16 mouse cellular contexts compared by ENCODE assay signal in the genomic region with DNA sequence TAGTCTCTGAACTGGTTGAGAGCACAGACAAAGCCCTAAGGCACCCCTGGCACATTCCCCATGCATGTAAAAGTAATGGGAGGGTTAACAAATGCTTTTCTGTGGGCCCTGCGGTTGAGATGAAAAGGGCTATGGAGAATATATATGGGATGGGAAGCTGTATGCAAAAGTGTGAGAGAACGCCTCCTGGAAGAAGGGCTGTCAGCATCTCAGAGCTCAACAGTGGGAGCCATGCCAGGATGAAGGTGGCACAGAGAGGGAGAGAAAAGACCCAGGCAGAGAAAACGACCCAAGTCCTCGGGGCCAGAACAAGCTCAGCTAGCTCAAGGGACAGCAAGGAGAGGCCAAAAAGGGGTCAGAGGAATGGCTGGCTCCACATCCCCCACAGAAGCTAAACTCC. TPM values are rescaled to one million over a fixed set of nuclear protein-coding genes. Genes with fewer than 3 reads are reported as not detected.
DNase-seq lines count a peak whose midpoint lies in the region; ATAC-seq and TF ChIP-seq lines count a peak whose summit lies in the region.
"Had no signal": no experiment of that assay in that cellular context is flagged by ENCODE, and none has a peak within 500 bp of the region (broad histone marks: within the 10 kb centered on the region; RNA-seq: fewer than 3 reads in every experiment).

No protein-coding gene starts in this region.

- 46% methylated on average over 4 of the region's 4 CpGs for WGBS in heart, embryonic 12.5 days
- WGBS in intestine, embryonic 15.5 days = 63% methylated on average over 4 of the region's 4 CpGs
- WGBS in stomach, postnatal 0 days = 57% methylated on average over 4 of the region's 4 CpGs
- WGBS in midbrain, postnatal 0 days = 62% methylated on average over 4 of the region's 4 CpGs

- no peaks in the 10 kb centered on the region for H3K9me3 ChIP-seq in heart, embryonic 12.5 days (replicated peaks)
- H3K9me3 ChIP-seq in intestine, embryonic 15.5 days = no peaks in the 10 kb centered on the region
- no peaks in the 10 kb centered on the region for H3K9me3 ChIP-seq in stomach, postnatal 0 days (ENCODE audit: control insufficient read depth, low read length)
- H3K9me3 ChIP-seq in midbrain, postnatal 0 days (ENCODE audit: low read length) = no peaks in the 10 kb centered on the region
- H3K9me3 ChIP-seq: midbrain, embryonic 12.5 days; neural tube, embryonic 13.5 days had no signal

- H3K4me1 ChIP-seq in heart, embryonic 12.5 days (replicated peaks) = peaks cover 54% of the 10 kb centered on the region
- peaks cover 3% of the 10 kb centered on the region for H3K4me1 ChIP-seq in intestine, embryonic 15.5 days (replicated peaks)
- H3K4me1 ChIP-seq in stomach, postnatal 0 days (replicated peaks; ENCODE audit: control insufficient read depth, insufficient read depth) = no peaks in the 10 kb centered on the region
- H3K4me1 ChIP-seq in midbrain, postnatal 0 days (ENCODE audit: insufficient read depth, low read length) = no peaks in the 10 kb centered on the region; the same call in 1 of the 2 replicates

- TF ChIP-seq CTCF in stomach, postnatal 0 days (IDR thresholded peaks at IDR 0.05; ENCODE audit: low read depth) = no peak
- no peak for TF ChIP-seq CTCF in midbrain, postnatal 0 days (IDR thresholded peaks at IDR 0.05)

- no peak overlapping the region for H3K9ac ChIP-seq in heart, embryonic 12.5 days
- H3K9ac ChIP-seq in intestine, embryonic 15.5 days = no peak overlapping the region
- no peak overlapping the region for H3K9ac ChIP-seq in stomach, postnatal 0 days (ENCODE audit: low read length)
- no peak overlapping the region for H3K9ac ChIP-seq in midbrain, postnatal 0 days (replicated peaks; ENCODE audit: low read length, poor library complexity, severe bottlenecking)
- H3K9ac ChIP-seq: midbrain, embryonic 12.5 days; neural tube, embryonic 13.5 days had no signal

- no peak overlapping the region for H3K4me2 ChIP-seq in heart, embryonic 12.5 days
- no peak overlapping the region for H3K4me2 ChIP-seq in intestine, embryonic 15.5 days (replicated peaks)
- no peak overlapping the region for H3K4me2 ChIP-seq in stomach, postnatal 0 days (replicated peaks; ENCODE audit: low read depth)
- no peak overlapping the region for H3K4me2 ChIP-seq in midbrain, postnatal 0 days (ENCODE audit: low read depth, low read length, poor library complexity, severe bottlenecking)
- H3K4me2 ChIP-seq: midbrain, embryonic 12.5 days; neural tube, embryonic 13.5 days had no signal

- no peak for ATAC-seq in heart, embryonic 12.5 days (ENCODE audit: insufficient number of reproducible peaks, low FRiP score)
- ATAC-seq in intestine, embryonic 15.5 days = no peak
- ATAC-seq in stomach, postnatal 0 days (ENCODE audit: low FRiP score, low TSS enrichment) = no peak
- no peak for ATAC-seq in midbrain, postnatal 0 days (ENCODE audit: low FRiP score)
- ATAC-seq: forebrain, embryonic 14.5 days; inflammation-experienced regulatory T-cells, adult 6 months had no signal

- intact Hi-C loops in heart, postnatal 25 days (cut with DNase I) = no loop called here

- H3K4me3 ChIP-seq in heart, embryonic 12.5 days = no peak overlapping the region
- H3K4me3 ChIP-seq in intestine, embryonic 15.5 days (replicated peaks) = no peak overlapping the region
- H3K4me3 ChIP-seq in stomach, postnatal 0 days (ENCODE audit: low read depth, low read length) = no peak overlapping the region
- H3K4me3 ChIP-seq in midbrain, postnatal 0 days (ENCODE audit: low read depth, low read length) = no peak overlapping the region
- H3K4me3 ChIP-seq: midbrain, embryonic 12.5 days; neural tube, embryonic 13.5 days had no signal

- no peak for TF ChIP-seq EP300 in stomach, postnatal 0 days (optimal IDR thresholded peaks at IDR 0.05)

- H3K27me3 ChIP-seq in heart, embryonic 12.5 days (replicated peaks) = no peaks in the 10 kb centered on the region
- no peaks in the 10 kb centered on the region for H3K27me3 ChIP-seq in intestine, embryonic 15.5 days (replicated peaks)
- H3K27me3 ChIP-seq in stomach, postnatal 0 days (ENCODE audit: control insufficient read depth, insufficient read depth, low read length) = no peaks in the 10 kb centered on the region
- no peaks in the 10 kb centered on the region for H3K27me3 ChIP-seq in midbrain, postnatal 0 days (ENCODE audit: insufficient read depth, low read length)
- H3K27me3 ChIP-seq: CH12.LX; midbrain, embryonic 12.5 days; neural tube, embryonic 13.5 days had no signal

- peak overlapping the region; percentile 96 for H3K27ac ChIP-seq in heart, embryonic 12.5 days (ENCODE audit: poor library complexity, severe bottlenecking)
- H3K27ac ChIP-seq in intestine, embryonic 15.5 days = peak overlapping the region; percentile 45
- peak overlapping the region; percentile 88 for H3K27ac ChIP-seq in stomach, postnatal 0 days (replicated peaks)
- H3K27ac ChIP-seq in midbrain, postnatal 0 days (ENCODE audit: low read depth, low read length) = no peak overlapping the region
- H3K27ac ChIP-seq: midbrain, embryonic 12.5 days; neural tube, embryonic 13.5 days had no signal

- no peak for DNase-seq in heart, postnatal 25 days (ENCODE audit: low spot score)
- peak; percentile 43 for DNase-seq in right cerebral cortex, adult 18-20 months
- DNase-seq in right cerebral cortex, postnatal 4 days = no peak
- DNase-seq in stomach, postnatal 0 days (ENCODE audit: low spot score) = no peak
- no peak for DNase-seq in thymus, postnatal 25 days
- no peak for DNase-seq in midbrain, postnatal 0 days (ENCODE audit: low spot score)
- DNase-seq: adrenal gland, adult 2 months; gastrocnemius, postnatal 36 days; lung, adult 18-20 months had no signal

- H3K36me3 ChIP-seq in heart, embryonic 12.5 days = 0 out of 2 replicates have a peak, but pooled peaks cover 6% of the 10 kb centered on the region
- no peaks in the 10 kb centered on the region for H3K36me3 ChIP-seq in intestine, embryonic 15.5 days
- no peaks in the 10 kb centered on the region for H3K36me3 ChIP-seq in stomach, postnatal 0 days (ENCODE audit: control insufficient read depth, insufficient read depth, low read length)
- H3K36me3 ChIP-seq in midbrain, postnatal 0 days (ENCODE audit: insufficient read depth, low read length) = no peaks in the 10 kb centered on the region
- H3K36me3 ChIP-seq: midbrain, embryonic 12.5 days; neural tube, embryonic 13.5 days had no signal

RNA-seq across cellular contexts. Expression of gene Akap1, which starts 8.6 kb away (rescaled TPM):
- 34.1 and 38.9 TPM in 2 replicates for polyA plus RNA-seq in heart, embryonic 12.5 days (2016; fragmentation: Nextera tagmentation; extraction: Ambion mirVana)
- total RNA-seq in heart, postnatal 25 days (2021) = 100 to 1,000 TPM; 114 to 123 TPM
- 27.8 and 28.3 TPM in 2 replicates for polyA plus RNA-seq in intestine, embryonic 15.5 days (2015; fragmentation: Nextera tagmentation; extraction: Ambion mirVana)
- 14.4 and 16.6 TPM in 2 replicates for polyA plus RNA-seq in stomach, postnatal 0 days (2015; fragmentation: Nextera tagmentation; extraction: Ambion mirVana)
- total RNA-seq in midbrain, postnatal 0 days (2014; rRNA removed) = 48.2 and 56.6 TPM in 2 replicates
- 24.4 and 24.7 TPM in 2 replicates for polyA plus RNA-seq in midbrain, postnatal 0 days (2015; fragmentation: Nextera tagmentation; extraction: Ambion mirVana)
